Mouse (Mus musculus): ENCODE measurements around the gene Ccn1.
A peak's percentile ranks its signal among the peaks of the same experiment; 100 is the strongest.

Ccn1 gene

DNA sequence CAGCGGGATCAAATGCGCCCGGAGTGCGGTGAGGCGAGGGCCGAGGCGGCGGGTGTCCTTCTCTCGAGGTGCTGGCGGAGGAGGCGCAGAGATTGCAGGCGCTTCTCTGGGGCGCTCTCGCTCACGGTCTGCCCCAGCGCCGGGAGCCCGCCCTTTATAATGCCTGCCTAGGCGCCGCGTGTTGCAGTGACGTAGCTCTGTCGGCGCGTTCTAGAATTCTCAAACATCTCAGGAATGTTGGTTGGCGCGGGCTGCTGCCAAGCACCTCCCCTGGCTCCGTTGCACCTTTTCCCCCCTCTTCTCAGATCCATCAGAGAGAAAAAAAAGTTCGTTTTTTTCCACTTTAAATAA lies at the start of gene Ccn1:
Gene Ccn1, minus strand, starts transcription at position 130 of the 351 bp plus-strand sequence.
- DNase-seq, result peak; percentile 64

DNA sequence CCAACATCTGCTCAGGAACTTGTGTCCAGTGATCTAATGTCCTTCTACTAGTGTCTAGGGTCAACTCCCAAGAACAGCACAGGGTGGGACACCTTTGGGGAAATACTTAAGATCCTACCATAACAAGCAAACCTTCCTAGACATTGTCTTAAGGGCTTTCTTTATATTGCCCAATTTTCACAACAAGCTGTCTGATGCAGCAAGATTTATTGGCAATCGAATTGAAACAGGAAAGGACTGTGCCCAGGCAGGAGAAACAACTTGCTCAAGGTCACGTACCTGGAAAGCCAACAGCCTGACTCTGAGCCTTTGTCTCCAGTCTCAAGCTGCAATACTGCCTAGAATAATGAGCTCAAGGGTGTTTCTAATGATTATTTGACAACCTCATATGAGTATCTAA lies 43.6 kb upstream of the Ccn1 start:
- DNase-seq, result no peak

DNA sequence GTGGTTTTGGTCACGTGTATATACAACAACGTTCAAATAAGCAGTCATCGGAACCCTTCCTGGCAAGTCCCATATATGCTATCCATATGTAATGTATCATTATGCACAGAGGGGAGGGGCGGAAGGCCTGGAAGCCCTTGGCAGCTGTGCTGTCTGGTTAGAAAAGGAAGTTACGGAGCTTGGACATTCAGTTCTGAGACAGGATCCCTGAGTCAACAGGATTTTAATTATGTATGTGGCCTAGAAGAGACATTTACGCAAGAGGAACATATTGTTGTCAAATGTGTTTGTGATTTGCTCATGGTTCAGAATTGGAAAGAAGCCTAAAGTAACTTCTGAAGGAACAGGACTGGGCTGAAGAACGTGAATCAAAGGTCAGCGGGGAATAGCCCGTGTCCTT lies 42.3 kb upstream of the Ccn1 start:
- no peak for DNase-seq

DNA sequence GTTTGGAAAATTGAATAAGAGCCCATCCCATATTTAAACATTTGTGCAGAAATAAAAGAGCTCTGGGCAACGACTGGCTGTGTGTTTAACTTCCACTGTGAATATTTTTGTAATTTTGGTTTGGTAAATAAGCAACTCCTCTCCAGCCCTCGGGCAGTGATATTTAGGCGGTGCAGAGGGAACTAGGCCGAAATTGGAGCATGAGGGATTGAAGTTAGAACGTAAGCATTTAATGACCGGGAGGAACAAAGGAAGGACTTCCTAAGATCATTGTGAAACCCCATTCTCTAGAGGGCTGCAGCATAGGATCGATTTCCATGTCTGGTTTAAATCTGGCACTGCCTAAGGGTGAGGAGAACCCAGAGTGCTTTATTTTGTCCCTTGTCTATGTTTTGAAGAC lies 41.6 kb upstream of the Ccn1 start:
- DNase-seq, result no peak

- DNase-seq, result no peak
Observed at GRCm38 (mm10) chr3:145689271-145689670, 39.5 kb upstream of the Ccn1 start.

DNA sequence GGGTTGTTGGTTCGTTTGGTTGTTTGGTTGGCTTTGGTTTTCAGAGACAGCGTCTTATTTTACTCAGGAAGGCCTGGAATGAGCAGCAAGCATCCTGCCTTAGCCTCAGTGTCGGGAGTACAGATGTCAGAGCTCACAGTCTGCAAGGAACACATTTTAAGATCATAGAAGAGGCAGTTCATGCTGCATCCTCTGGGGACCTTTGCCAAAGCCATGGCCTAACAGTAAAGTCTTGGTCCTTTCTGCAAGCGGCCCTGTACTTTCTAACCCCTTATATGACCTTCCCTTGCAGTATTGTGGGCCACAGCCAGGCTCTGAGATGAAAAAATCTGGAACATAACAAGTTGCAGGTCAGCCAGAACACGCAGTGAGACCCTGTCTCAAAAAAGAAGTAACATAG lies 38.1 kb upstream of the Ccn1 start:
- no peak for DNase-seq

GRCm38 (mm10) chr3:145684604-145685441 lies 35.0 kb upstream of the Ccn1 start:
- no peak for DNase-seq

DNA sequence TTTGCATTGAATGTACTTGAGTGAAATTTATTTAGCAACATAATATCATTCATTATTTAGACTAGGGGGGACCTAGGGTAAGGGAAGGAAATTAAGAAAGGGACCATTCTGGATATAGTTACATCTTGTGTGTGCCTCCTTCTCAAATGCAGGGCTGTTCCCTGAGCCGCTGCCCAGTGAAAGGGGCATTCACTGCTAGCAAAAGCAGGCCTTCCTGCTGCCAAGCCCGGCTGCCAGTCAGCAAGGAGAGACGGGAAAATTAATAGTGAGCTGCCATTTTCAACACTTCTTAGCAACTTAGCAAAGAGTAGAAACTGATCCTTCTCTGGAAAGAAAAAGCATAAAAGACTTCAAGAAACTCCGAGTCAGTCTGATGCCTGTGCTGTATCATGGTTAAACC lies 34.4 kb upstream of the Ccn1 start:
- DNase-seq, result no peak

- DNase-seq, result peak; percentile 15
Observed at GRCm38 (mm10) chr3:145681348-145681935, 31.7 kb upstream of the Ccn1 start.

DNA sequence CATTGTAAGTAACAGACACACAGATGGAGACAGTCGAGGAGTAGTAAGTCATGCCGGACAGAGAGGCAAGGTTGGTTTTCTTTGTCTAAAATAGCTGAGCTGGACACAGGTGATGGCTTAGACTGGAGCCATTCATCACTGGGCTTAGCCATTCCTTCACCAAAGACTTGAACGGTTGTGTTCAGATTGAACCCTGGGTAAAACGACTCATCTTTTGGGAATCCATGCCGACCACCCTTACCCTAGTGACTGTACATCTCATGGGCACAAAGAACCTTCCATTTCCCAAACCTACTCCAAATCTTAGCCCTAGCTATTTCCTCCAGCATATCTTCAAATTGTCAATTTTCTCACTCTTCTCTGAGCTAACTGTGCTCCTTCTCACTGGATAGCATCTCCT lies 30.9 kb upstream of the Ccn1 start:
- DNase-seq, result no peak

DNA sequence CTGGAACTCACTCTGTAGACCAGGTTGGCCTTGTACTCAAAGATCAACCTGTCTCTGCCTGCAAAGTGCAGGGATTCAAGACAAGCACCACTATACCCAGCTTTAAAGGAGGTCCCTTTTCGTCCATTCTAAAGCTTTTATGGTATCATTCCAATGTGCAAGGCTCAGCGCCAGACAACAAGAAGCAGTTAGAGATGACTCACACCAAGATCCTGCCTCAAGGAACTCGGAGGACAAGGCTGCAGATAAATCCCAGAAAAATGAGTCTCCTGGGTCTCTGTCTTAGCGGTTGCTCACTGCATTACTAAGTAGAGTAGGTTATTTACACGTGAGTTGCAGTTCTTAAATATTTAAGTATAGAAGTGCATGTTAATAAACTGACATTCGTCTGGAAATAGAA lies 26.4 kb upstream of the Ccn1 start:
- DNase-seq, result no peak

DNA sequence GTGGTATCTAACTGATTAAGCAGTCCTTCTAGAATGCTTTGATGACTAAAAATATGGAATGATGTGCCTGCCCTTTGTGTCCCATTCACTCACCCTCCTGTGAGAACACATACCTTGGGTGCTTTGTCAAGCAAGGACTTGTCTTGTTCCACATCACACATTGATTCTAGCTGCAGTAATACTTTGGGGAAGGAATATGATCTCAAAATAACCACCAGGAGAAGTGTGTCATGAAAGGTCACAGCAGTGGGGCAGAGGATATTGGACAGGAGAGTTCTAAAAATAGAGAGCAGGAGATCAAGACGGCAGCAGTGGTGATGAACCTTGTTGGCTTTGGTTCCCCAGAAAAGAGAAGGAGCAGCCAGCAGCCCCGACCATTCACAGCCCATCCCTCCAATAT lies 25.0 kb upstream of the Ccn1 start:
- DNase-seq, result no peak

DNA sequence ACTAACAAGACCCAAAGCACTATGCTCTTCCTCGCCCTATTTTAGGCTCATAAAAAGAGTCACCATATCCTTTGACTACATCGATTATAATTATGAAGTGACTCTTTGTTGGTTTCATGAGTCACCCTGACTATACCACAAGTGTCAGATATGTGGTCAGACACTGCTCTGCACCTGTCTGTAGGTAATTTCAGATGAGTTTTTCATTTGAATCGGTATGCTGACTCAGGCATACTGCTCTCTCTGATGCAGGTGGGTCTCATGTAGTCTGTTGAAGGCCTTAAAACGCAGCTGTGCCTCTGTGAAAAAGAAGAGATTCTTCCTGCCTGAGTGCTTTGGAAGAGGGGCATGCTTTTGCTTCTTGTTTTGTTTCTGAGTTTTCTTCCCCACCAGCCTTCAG lies 16.6 kb upstream of the Ccn1 start:
- no peak for DNase-seq

DNA sequence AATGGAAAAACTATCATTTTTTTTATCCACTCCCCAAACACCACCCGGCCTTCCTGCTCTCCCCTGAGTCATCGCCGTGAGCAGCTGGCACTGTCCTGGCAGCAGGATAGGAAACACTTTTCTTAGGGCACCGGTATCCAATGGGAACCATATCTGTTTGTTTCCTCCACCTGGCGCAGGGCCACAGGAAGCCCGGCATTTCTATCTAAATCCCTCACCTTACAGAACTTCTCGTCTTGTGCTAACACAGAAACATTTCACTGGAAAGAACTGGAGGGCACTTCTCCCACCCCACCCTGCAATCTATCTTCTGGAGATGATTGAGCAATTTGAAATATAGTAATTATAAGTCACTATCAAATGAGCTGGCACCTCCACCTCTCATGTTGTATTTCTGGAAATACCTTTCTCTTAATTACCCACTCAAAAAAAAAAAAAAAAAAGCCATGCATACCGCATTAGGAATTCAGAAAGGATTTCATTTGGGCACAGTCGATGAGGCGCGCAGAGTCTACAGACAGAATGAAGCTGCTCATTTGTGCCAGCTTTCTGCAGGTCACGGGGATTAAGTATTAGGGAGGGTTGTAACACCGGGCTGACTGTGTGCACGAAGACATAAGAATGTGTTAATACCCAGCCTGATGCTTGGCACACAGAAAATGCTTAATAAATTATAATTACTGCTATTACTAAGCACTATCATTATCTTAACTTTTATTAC lies 7.4 kb upstream of the Ccn1 start:
- no peak for DNase-seq

DNA sequence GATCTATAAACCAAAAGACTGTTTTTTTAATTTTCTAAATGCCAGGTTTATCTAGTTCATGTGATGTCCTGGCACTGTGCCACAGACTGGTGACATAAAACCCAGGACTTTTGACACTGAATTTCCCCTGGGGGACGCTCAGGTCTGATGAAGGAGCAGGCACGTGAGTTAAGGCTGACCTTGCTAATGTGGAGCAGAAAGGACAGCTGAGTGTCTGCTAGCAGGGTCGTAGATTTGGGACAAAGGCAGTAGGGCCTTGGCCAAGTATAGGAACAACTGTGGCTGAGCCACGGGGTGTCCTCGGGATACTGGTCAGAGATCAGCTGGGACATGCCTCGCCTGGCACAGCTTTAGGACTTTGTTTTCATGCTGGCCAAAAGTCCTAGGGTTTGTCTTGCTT lies 5.2 kb upstream of the Ccn1 start:
- DNase-seq, result no peak

DNA sequence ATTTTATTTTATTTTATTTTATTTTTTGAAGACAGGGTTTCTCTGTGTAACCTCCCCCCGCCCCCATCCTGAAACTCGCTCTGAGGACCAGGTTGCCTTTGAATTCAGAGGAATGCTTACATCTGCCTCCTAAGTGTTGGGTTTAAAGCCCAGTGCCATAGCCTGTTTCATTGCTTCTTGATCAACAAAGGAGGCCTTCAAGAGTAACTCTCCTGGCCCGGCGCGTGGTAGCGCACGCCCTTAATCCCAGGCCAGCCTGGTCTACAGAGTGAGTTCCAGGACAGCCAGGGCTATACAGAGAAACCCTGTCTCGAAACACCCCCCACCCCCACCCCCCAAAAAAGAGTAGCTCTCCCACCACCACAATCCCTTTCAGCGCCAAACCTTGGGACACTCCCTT lies 4.2 kb upstream of the Ccn1 start:
- no peak for DNase-seq

DNA sequence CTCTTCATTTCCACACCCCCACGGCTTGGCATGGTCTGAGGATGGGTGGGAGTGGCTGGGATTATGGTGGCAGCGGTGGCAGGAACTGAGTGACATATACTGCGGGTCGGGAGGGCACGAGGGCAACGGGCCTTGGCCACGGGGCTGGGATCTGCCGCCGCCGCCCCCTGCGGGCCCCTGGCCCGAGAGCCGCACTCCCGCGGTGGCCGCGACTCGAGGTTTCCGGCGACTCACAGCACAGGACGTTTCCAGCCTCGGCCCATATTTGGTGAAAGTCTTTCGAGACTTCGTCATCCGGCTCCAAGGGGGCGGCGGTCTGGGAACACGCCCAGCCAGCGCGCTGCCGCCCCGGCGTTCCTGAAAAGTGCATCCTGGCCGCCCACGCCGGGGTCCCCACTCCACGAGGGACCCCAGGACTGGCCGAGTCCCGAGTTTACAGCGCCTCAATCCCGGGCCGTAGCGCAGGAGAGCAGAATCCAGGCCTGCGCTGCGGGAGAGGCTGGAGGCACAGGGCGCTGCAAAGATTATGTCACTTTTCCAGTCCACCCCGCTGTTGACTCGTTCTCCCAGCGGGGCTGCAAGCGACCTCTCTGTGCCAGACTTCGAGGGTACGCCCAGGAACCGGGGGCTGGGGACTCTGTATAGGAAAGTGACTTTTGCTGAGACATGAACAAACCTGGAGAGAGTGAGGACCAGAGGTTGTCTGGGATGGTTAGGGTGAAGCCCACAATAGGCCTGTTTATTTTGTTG lies 3.6 kb upstream of the Ccn1 start:
- DNase-seq, result peak; percentile 61

GRCm38 (mm10) chr3:145652322-145653131 lies 2.7 kb upstream of the Ccn1 start:
- DNase-seq, result no peak

- DNase-seq, result no peak
Observed at GRCm38 (mm10) chr3:145651978-145652321, 2.2 kb upstream of the Ccn1 start.

DNA sequence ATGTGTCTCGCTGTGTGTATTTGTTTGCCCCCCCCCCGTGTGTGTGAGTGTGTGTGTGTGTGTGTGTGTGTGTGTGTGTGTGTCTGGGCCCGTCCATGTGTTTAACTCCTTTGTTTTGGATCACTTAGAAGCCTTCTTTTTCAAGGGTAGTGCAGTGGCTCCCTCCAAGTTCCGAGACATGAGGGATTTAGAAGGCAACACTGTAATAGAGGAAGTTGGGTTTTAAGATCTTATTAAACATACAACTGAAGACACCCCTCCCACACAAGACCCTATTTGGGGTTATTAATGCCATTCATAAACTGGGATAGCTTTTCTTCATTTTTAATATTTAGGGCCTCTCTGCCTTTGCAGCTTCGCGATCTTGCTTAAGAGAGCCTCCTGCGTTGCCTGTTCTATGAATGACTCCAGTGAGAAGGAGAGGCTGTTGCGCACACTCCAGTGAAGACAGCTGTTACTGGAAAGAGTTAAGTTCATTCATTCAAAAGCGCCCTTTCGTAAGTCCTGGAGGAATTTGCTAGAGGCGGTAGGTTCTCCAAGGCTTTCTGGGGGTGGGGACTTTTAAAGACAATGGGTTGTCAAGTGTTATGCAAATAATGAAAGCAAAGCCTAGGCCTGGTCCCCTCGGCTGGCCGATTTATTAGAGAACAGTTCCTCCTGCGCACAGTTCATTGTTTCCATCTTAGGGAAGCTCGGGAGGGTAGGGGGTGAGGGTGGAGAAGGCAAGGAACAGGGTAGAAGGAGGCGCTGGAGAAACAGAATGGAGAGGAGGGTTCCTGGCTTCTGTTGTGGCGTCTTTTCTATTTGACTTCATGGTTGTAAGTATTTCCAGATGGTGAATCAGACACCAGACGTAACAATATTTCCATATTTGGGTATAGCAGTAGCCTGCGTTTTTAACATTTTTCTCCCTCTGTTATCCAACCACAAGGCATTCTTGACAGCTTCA lies 1.5 kb upstream of the Ccn1 start:
- no peak for DNase-seq

DNA sequence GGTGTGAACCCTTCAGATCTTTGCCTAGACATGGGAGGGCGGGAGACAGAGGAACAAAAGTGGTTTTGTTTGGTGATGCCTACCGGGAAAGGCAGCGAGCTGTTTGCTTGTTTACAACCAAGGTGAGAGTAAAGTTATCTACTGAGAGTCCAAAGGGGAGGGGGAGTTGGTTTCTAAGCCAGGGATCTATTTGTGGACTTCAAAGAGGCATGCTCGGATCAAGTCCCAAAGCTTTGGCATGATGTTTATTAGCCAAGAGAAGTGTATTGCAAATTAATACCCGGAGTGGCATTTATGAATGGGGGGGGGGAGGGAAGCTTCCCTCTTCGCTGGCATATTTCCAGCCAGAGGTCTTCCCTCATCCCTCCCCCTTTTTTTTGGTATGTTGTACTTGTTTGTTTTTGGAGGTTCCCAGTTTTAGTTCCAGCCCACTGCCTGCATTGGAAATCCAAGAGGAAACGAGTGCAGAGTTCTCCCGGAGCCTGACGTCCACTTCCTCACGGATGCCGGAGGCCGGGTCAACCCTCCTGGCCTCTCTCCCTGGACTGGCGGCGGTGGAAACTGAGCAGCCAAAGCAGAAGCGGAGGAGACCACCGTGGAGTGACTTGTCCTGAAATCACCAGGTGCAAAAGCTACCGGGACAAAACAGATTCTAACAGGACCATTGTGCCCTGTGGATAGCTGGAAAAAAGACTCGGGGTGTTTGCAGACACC lies 674 bp upstream of the Ccn1 start:
- DNase-seq, result no peak
